Mouse (Mus musculus) intestine, embryonic 16.5 days (tissue): ENCODE measurements at regions not wholly inside any gene's neighbourhood (a gene's known extent, or its start where the extent isn't known, plus 50 kb on each side); places are given as distances from the start of the nearest gene placed in this dataset.

ENCODE experiments used
- ATAC-seq: fragments of 200-750 bp; cut with Nextera tagmentation; 2 replicates; pipeline ENCODE4 v1.8.0; 2017; ENCODE audit warnings: moderate TSS enrichment, moderate library complexity
- H3K27ac ChIP-seq: fragments of 300-500 bp; sonication (generic); 2 replicates; pipeline ENCODE4 v1.5.1; 2014; ENCODE audit warnings: mild to moderate bottlenecking, low read length
- H3K27me3 ChIP-seq: fragments of 300-500 bp; sonication (generic); replicated peaks from 2 replicates; pipeline ENCODE4 v1.6.1; 2014; ENCODE audit warnings: low read length, control low read depth, mixed read lengths; ENCODE audit not compliant: control insufficient read depth, insufficient read depth
- H3K36me3 ChIP-seq: fragments of 300-500 bp; sonication (generic); 2 replicates; pipeline ENCODE4 v1.6.1; 2014; ENCODE audit warnings: low read length, control low read depth; ENCODE audit not compliant: control insufficient read depth, insufficient read depth
- H3K4me1 ChIP-seq: fragments of 300-500 bp; sonication (generic); 2 replicates; pipeline ENCODE4 v1.6.1; 2014; ENCODE audit warnings: low read length, control low read depth, mixed read lengths; ENCODE audit not compliant: control insufficient read depth, insufficient read depth
- H3K4me2 ChIP-seq: fragments of 300-500 bp; sonication (generic); 2 replicates; pipeline ENCODE4 v1.6.1; 2014; ENCODE audit warnings: low read depth, low read length, control low read depth
- H3K4me3 ChIP-seq: fragments of 300-500 bp; sonication (generic); 2 replicates; pipeline ENCODE4 v1.5.1; 2014; ENCODE audit warnings: mild to moderate bottlenecking, low read length
- H3K9ac ChIP-seq: fragments of 300-500 bp; sonication (generic); 2 replicates; pipeline ENCODE4 v1.6.1; 2014; ENCODE audit warnings: low read depth, low read length
- H3K9me3 ChIP-seq: fragments of 300-500 bp; sonication (generic); 2 replicates; pipeline ENCODE4 v1.6.1; 2016; ENCODE audit warnings: low read length, control low read depth; ENCODE audit not compliant: control insufficient read depth
- WGBS: fragments of 180-500 bp; shearing (Covaris S2); extraction: QIAGEN DNeasy Blood & Tissue Kit; methylation state at CpG from one replicate; pipeline ENCODE4 v1.1.7; 2014; 5-methylcytosine and 5-hydroxymethylcytosine counted together

- 85% methylated on average over 1 of the region's 1 CpGs for WGBS
- Histone ChIP-seq H3K4me2 (no peak overlapping the region), H3K27ac (no peak overlapping the region), H3K9ac (no peak overlapping the region), H3K9me3 (no peaks in the 10 kb centered on the region), H3K4me1 (no peaks in the 10 kb centered on the region), H3K27me3 (no peaks in the 10 kb centered on the region), H3K4me3 (no peak overlapping the region), H3K36me3 (no peaks in the 10 kb centered on the region)
- ATAC-seq = no peak
Measured at GRCm38 (mm10) chr10:117991176-117991575, 145.3 kb upstream of the Rap1b start.

- no peaks in the 10 kb centered on the region for H3K36me3 ChIP-seq
- H3K27ac ChIP-seq = no peak overlapping the region
- H3K4me3 ChIP-seq = no peak overlapping the region
- no peak overlapping the region for H3K4me2 ChIP-seq
- no peaks in the 10 kb centered on the region for H3K9me3 ChIP-seq
- no peaks in the 10 kb centered on the region for H3K27me3 ChIP-seq
- no peaks in the 10 kb centered on the region for H3K4me1 ChIP-seq
- H3K9ac ChIP-seq = no peak overlapping the region
- ATAC-seq = no peak
- 83% methylated on average over 9 of the region's 9 CpGs for WGBS
Measured at GRCm38 (mm10) chr10:117992317-117992716, 146.5 kb upstream of the Rap1b start.

- Histone ChIP-seq H3K36me3 (no peaks in the 10 kb centered on the region), H3K27me3 (no peaks in the 10 kb centered on the region), H3K9ac (no peak overlapping the region), H3K4me3 (no peak overlapping the region), H3K9me3 (no peaks in the 10 kb centered on the region), H3K4me2 (no peak overlapping the region), H3K4me1 (no peaks in the 10 kb centered on the region), H3K27ac (no peak overlapping the region)
- whole genome bisulfite sequencing = 88% methylated on average over 3 of the region's 3 CpGs
- no peak for ATAC-seq
Measured at GRCm38 (mm10) chr10:117993809-117994208, 147.8 kb upstream of the Mdm1 start.

- no peak overlapping the region for H3K4me2 ChIP-seq
- 82% methylated on average over 9 of the region's 9 CpGs for WGBS
- no peaks in the 10 kb centered on the region for H3K36me3 ChIP-seq
- H3K27ac ChIP-seq = no peak overlapping the region
- no peak for ATAC-seq
- no peaks in the 10 kb centered on the region for H3K27me3 ChIP-seq
- H3K4me3 ChIP-seq = no peak overlapping the region
- H3K4me1 ChIP-seq = no peaks in the 10 kb centered on the region
- no peaks in the 10 kb centered on the region for H3K9me3 ChIP-seq
- no peak overlapping the region for H3K9ac ChIP-seq
Measured at GRCm38 (mm10) chr10:117994768-117995167, 146.8 kb upstream of the Mdm1 start.

- Histone ChIP-seq H3K4me2 (no peak overlapping the region), H3K36me3 (no peaks in the 10 kb centered on the region), H3K9ac (no peak overlapping the region), H3K27me3 (no peaks in the 10 kb centered on the region), H3K27ac (no peak overlapping the region), H3K9me3 (no peaks in the 10 kb centered on the region), H3K4me3 (no peak overlapping the region), H3K4me1 (no peaks in the 10 kb centered on the region)
- no peak for ATAC-seq
- 72% methylated on average over 5 of the region's 5 CpGs for WGBS
Measured at GRCm38 (mm10) chr10:117997796-117998195, 143.8 kb upstream of the Mdm1 start.

- ATAC-seq = no peak
- Histone ChIP-seq H3K9me3 (no peaks in the 10 kb centered on the region), H3K4me2 (no peak overlapping the region), H3K4me1 (0 out of 2 replicates have a peak, but pooled peaks cover 5% of the 10 kb centered on the region), H3K36me3 (no peaks in the 10 kb centered on the region), H3K9ac (no peak overlapping the region), H3K27ac (no peak overlapping the region), H3K27me3 (no peaks in the 10 kb centered on the region), H3K4me3 (no peak overlapping the region)
- WGBS = 78% methylated on average over 3 of the region's 3 CpGs
Measured at GRCm38 (mm10) chr10:118000591-118000990, 141.0 kb upstream of the Mdm1 start.

GRCm38 (mm10) chr10:118001501-118001900, 140.1 kb upstream of the Mdm1 start:
- no peak overlapping the region for H3K27ac ChIP-seq
- H3K4me2 ChIP-seq = no peak overlapping the region
- H3K4me3 ChIP-seq = no peak overlapping the region
- no peaks in the 10 kb centered on the region for H3K27me3 ChIP-seq
- no peaks in the 10 kb centered on the region for H3K36me3 ChIP-seq
- H3K9me3 ChIP-seq = no peaks in the 10 kb centered on the region
- 48% methylated on average over 4 of the region's 4 CpGs for WGBS
- H3K9ac ChIP-seq = no peak overlapping the region
- 0 out of 2 replicates have a peak, but pooled peaks cover 5% of the 10 kb centered on the region for H3K4me1 ChIP-seq
- no peak for ATAC-seq

- no peak overlapping the region for H3K9ac ChIP-seq
- no peak for ATAC-seq
- H3K4me3 ChIP-seq = no peak overlapping the region
- H3K36me3 ChIP-seq = no peaks in the 10 kb centered on the region
- 0 out of 2 replicates have a peak, but pooled peaks cover 5% of the 10 kb centered on the region for H3K4me1 ChIP-seq
- no peaks in the 10 kb centered on the region for H3K9me3 ChIP-seq
- WGBS = 70% methylated on average over 7 of the region's 7 CpGs
- no peak overlapping the region for H3K4me2 ChIP-seq
- no peak overlapping the region for H3K27ac ChIP-seq
- H3K27me3 ChIP-seq = no peaks in the 10 kb centered on the region
Measured at GRCm38 (mm10) chr10:118001971-118002370, 139.6 kb upstream of the Mdm1 start.

GRCm38 (mm10) chr10:118002559-118002958, 139.1 kb upstream of the Mdm1 start:
- no peak overlapping the region for H3K4me2 ChIP-seq
- no peak for ATAC-seq
- 0 out of 2 replicates have a peak, but pooled peaks cover 5% of the 10 kb centered on the region for H3K4me1 ChIP-seq
- no peaks in the 10 kb centered on the region for H3K27me3 ChIP-seq
- H3K9me3 ChIP-seq = no peaks in the 10 kb centered on the region
- no peak overlapping the region for H3K9ac ChIP-seq
- H3K27ac ChIP-seq = no peak overlapping the region
- H3K4me3 ChIP-seq = no peak overlapping the region
- WGBS = 82% methylated on average over 4 of the region's 4 CpGs
- no peaks in the 10 kb centered on the region for H3K36me3 ChIP-seq

GRCm38 (mm10) chr10:118003179-118003578, 138.4 kb upstream of the Mdm1 start:
- no peak overlapping the region for H3K9ac ChIP-seq
- no peak overlapping the region for H3K4me2 ChIP-seq
- H3K9me3 ChIP-seq = no peaks in the 10 kb centered on the region
- ATAC-seq = no peak
- H3K36me3 ChIP-seq = no peaks in the 10 kb centered on the region
- 68% methylated on average over 10 of the region's 10 CpGs for WGBS
- H3K4me1 ChIP-seq = 0 out of 2 replicates have a peak, but pooled peaks cover 5% of the 10 kb centered on the region
- H3K27me3 ChIP-seq = no peaks in the 10 kb centered on the region
- H3K4me3 ChIP-seq = no peak overlapping the region
- no peak overlapping the region for H3K27ac ChIP-seq
